Mouse (Mus musculus): ENCODE measurements around the gene Slc25a33.

DNA sequence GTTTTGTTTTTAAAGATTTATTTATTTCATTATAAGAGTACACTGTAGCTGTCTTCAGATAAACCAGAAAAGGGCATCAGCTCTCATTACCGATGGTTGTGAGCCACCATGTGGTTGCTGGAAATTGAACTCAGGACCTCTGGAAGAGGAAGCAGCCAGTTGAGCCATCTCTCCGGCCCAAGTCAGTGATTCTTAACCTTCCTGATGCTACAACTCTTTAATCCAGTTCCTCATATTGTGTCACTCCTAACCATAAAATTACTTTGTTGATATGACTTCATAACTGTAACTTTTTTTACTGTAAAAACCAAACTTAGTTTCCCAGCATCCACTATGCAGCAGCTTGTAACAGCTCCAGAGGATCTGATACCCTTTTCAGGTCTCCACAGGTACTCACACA, 10.7 kb downstream of the Slc25a33 start:
- TF ChIP-seq GATA1 (IDR thresholded peaks at IDR 0.05; ENCODE audit: low read length) (no peak), TAL1 (IDR thresholded peaks at IDR 0.05; ENCODE audit: low read length) (no peak)

Measured in erythroblast, embryonic 14.5 days (primary cell).